Mouse (Mus musculus) midbrain, embryonic 16.5 days (tissue): ENCODE measurements at regions not wholly inside any gene's neighbourhood (a gene's known extent, or its start where the extent isn't known, plus 50 kb on each side); places are given as distances from the start of the nearest gene placed in this dataset.

ENCODE experiments used
- ATAC-seq: fragments of 200-750 bp; cut with Nextera tagmentation; 2 replicates; pipeline ENCODE4 v1.8.0; 2017; ENCODE audit warnings: moderate TSS enrichment
- H3K27ac ChIP-seq: fragments of 300-500 bp; sonication (generic); 2 replicates; pipeline ENCODE4 v1.5.1; 2014; ENCODE audit warnings: mild to moderate bottlenecking, low read length, mixed read lengths
- H3K27me3 ChIP-seq: fragments of 300-500 bp; sonication (generic); 2 replicates; pipeline ENCODE4 v1.6.1; 2014; ENCODE audit warnings: low read depth, low read length, mixed read lengths; ENCODE audit not compliant: control insufficient read depth, insufficient read depth
- H3K36me3 ChIP-seq: fragments of 300-500 bp; sonication (generic); 2 replicates; pipeline ENCODE4 v1.6.1; 2014; ENCODE audit warnings: mild to moderate bottlenecking, low read length, moderate library complexity, mixed read lengths; ENCODE audit not compliant: control insufficient read depth, insufficient read depth
- H3K4me1 ChIP-seq: fragments of 300-500 bp; sonication (generic); 2 replicates; pipeline ENCODE4 v1.6.1; 2014; ENCODE audit warnings: mild to moderate bottlenecking, low read length, mixed read lengths; ENCODE audit not compliant: control insufficient read depth, insufficient read depth
- H3K4me2 ChIP-seq: fragments of 300-500 bp; sonication (generic); 2 replicates; pipeline ENCODE4 v1.6.1; 2014; ENCODE audit warnings: mild to moderate bottlenecking, low read length, mixed read lengths
- H3K4me3 ChIP-seq: fragments of 300-500 bp; sonication (generic); 2 replicates; pipeline ENCODE4 v1.5.1; 2014; ENCODE audit warnings: low read depth, mild to moderate bottlenecking, low read length, moderate library complexity, mixed read lengths
- H3K9ac ChIP-seq: fragments of 300-500 bp; sonication (generic); 2 replicates; pipeline ENCODE4 v1.6.1; 2014; ENCODE audit warnings: low read depth, low read length, mixed read lengths
- H3K9me3 ChIP-seq: fragments of 300-500 bp; sonication (generic); replicated peaks from 2 replicates; pipeline ENCODE4 v1.6.1; 2014; ENCODE audit warnings: mild to moderate bottlenecking, low read length, mixed read lengths; ENCODE audit not compliant: control insufficient read depth, poor library complexity, severe bottlenecking
- WGBS: fragments of 180-500 bp; shearing (Covaris S2); extraction: QIAGEN DNeasy Blood & Tissue Kit; methylation state at CpG from one replicate; pipeline ENCODE4 v1.1.7; 2014; 5-methylcytosine and 5-hydroxymethylcytosine counted together

DNA sequence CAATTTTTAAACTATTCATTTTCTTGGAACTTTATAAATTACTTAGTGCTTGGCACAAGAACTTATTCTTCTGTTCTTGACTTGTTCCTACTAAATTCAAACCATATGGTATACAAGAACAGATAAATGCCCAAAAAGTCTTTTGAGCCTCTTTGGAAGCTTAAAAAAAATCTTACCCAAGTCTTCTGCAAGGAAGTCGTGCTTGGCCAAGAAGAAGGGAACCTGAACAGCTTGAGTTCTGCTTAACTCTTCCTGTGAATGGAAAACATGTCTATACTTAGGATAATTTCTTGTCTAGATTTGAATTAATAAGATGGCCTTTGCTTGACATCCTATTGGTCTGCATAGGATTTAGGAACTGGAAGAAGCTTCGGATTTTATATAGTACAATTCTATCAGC lies 2020.0 kb upstream of the Lrrc6 start:
- no peak for ATAC-seq
- Histone ChIP-seq H3K27me3 (no peaks in the 10 kb centered on the region), H3K9ac (no peak overlapping the region), H3K4me3 (no peak overlapping the region), H3K4me1 (no peaks in the 10 kb centered on the region), H3K27ac (no peak overlapping the region), H3K9me3 (no peaks in the 10 kb centered on the region), H3K4me2 (no peak overlapping the region), H3K36me3 (no peaks in the 10 kb centered on the region)
- 85% methylated on average over 2 of the region's 2 CpGs for WGBS

DNA sequence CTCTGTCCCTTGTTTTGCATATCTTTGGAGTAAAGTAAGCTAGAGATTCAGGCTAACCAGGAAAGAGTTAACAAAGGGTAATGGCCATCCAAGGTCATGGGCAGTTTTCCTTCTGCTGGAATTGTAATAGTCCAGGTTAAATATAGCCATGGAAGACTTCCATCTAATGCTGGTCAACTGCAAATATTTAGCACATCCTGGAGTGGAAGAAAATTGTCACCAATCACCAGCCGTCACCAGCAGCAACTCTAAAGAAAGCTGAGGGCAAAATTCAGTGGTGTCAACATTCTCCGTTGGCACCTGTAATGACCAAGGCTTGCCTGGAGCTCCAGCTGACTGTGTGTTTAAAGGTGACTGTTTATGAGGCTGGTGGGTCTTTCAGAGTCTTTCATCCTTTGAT lies 2011.7 kb upstream of the Lrrc6 start:
- Histone ChIP-seq H3K4me2 (no peak overlapping the region), H3K9ac (no peak overlapping the region), H3K9me3 (no peaks in the 10 kb centered on the region), H3K36me3 (no peaks in the 10 kb centered on the region), H3K4me1 (no peaks in the 10 kb centered on the region), H3K4me3 (no peak overlapping the region), H3K27me3 (no peaks in the 10 kb centered on the region), H3K27ac (no peak overlapping the region)
- no peak for ATAC-seq
- 89% methylated on average over 2 of the region's 2 CpGs for WGBS

DNA sequence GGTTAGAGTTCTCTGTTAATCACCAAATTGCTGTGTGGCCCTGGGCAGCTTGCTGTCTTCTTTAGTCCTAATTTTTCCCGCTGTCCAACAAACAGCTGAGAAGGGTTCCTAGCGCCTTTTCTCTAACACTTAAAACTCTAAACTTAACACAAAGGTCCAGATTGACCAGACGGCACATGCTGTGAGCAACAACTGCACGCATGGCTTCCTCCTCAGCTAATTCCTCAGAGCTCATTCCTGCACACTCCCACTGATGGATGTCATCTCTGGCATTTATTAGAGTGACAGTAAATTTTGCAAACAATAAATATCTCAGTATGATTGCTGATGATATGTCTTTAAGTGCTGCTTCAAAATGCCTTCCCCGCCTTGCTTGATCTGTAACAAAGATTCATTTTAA lies 2007.5 kb upstream of the Lrrc6 start:
- Histone ChIP-seq H3K27me3 (no peaks in the 10 kb centered on the region), H3K9ac (no peak overlapping the region), H3K4me2 (no peak overlapping the region), H3K36me3 (no peaks in the 10 kb centered on the region), H3K4me1 (0 out of 2 replicates have a peak, but pooled peaks cover under 1% of the 10 kb centered on the region), H3K27ac (no peak overlapping the region), H3K4me3 (no peak overlapping the region), H3K9me3 (no peaks in the 10 kb centered on the region)
- ATAC-seq: no peak
- 75% methylated on average over 5 of the region's 5 CpGs for WGBS

DNA sequence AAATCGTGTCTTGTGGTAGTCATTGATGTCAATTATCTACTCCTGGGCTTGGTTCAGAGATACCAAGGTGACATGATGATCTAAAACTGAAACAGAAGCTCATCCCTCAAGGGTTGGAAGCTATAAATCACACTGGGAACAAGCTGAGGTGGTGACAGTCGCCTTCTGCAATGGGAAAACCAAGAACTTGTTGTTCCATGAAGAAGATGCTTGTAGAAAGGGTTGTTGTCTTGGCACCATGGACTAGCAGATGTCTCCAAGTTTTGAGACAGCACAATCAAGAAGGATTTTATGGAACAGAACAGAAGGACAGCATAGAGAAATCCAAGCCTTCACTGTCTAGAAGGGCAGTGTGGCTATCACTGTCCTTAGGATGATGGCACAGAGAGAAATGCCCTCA lies 2005.4 kb upstream of the Lrrc6 start:
- H3K27ac ChIP-seq: no peak overlapping the region
- no peaks in the 10 kb centered on the region for H3K36me3 ChIP-seq
- H3K9ac ChIP-seq: no peak overlapping the region
- H3K9me3 ChIP-seq: no peaks in the 10 kb centered on the region
- H3K27me3 ChIP-seq: no peaks in the 10 kb centered on the region
- no peak overlapping the region for H3K4me3 ChIP-seq
- 83% methylated on average over 2 of the region's 2 CpGs for WGBS
- no peak overlapping the region for H3K4me2 ChIP-seq
- no peak for ATAC-seq
- H3K4me1 ChIP-seq: peaks cover 10% of the 10 kb centered on the region; the same call in 1 of the 2 replicates

DNA sequence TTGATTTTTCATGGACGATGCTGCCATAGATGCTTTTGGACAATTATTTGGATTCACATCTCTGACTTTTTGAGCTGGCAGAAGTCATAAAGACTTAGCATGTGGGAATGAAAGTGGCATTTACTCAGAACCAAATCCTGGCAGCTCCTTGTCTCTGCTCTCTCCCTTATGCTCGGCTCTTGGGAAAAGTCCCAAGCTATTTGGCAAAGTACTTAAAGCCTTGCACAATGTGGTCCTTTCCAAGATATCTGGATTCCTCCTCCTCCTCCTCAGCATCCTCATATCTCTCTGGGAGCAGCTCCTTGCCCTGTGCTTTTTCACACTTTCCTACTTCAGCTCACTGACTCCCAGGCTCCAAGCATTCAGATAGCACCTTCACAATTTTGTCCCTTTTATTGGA lies 1995.7 kb upstream of the Lrrc6 start:
- Histone ChIP-seq H3K27me3 (no peaks in the 10 kb centered on the region), H3K4me3 (no peak overlapping the region), H3K36me3 (no peaks in the 10 kb centered on the region), H3K4me1 (no peaks in the 10 kb centered on the region), H3K27ac (no peak overlapping the region), H3K9ac (no peak overlapping the region), H3K4me2 (no peak overlapping the region), H3K9me3 (no peaks in the 10 kb centered on the region)
- 76% methylated on average over 2 of the region's 2 CpGs for WGBS
- no peak for ATAC-seq

DNA sequence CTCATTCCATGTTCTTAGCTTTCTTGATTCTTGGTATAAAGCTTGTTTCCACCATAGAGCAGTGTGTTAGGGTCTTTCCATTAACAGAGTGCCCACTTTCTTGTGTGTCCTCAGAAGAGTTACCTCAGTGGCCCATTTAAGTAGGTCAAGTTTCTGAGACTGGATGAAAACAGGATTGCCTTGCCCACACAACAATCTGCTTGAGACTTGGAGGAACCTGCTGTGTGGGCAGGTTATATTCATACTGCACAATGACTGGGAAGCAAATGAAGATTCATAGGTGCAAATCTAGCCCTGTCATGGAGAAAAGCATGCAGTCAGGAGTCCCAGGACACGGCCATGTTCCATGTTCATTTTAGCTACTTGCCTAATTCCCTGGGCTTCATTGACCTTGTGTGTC lies 1984.1 kb upstream of the Lrrc6 start:
- H3K27me3 ChIP-seq: no peaks in the 10 kb centered on the region
- H3K27ac ChIP-seq: no peak overlapping the region
- H3K36me3 ChIP-seq: no peaks in the 10 kb centered on the region
- H3K4me1 ChIP-seq: no peaks in the 10 kb centered on the region
- no peak for ATAC-seq
- H3K4me2 ChIP-seq: no peak overlapping the region
- no peak overlapping the region for H3K4me3 ChIP-seq
- H3K9me3 ChIP-seq: no peaks in the 10 kb centered on the region
- no peak overlapping the region for H3K9ac ChIP-seq
- WGBS: 91% methylated on average over 1 of the region's 1 CpGs

DNA sequence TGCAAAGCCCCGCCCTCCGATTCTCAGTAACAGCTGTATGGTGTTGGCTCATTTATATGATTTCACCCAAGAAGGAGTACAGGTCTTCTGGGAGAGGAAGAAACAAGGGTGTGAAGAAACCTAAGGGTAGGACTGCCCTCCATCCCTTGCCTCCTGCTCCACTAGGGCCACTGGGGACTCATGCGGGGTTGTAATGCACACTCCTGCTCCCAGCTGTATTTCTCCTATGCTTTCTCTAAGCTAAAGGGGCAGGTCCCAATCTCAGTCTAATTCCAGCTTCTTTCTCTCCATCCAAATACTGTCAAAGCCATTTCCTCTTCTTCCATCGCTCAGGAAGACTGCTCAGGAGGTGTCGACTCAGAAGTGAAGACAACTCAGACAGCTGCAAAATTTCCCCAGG lies 1977.0 kb upstream of the Lrrc6 start:
- no peaks in the 10 kb centered on the region for H3K27me3 ChIP-seq

DNA sequence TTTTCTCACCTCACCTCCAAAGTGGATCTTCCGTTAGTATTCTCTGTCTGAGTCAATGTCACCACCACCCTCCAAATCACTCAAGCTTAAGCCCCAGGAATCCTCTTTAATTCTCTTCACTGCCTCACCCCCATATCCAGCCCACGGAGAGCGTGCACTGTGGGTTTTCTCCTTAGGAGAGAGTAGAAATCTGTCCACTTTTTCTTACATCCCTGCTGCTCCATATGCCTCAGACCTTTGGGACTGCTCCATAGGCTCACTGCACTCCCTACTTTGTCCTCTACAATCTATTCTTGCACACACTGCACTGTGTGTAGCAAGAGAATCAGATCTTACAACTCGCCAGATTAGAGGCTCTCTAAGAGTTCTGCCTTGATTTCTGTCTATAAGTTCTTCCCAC lies 1971.2 kb upstream of the Lrrc6 start:
- no peak overlapping the region for H3K4me2 ChIP-seq
- ATAC-seq: no peak
- no peaks in the 10 kb centered on the region for H3K27me3 ChIP-seq
- 88% methylated on average over 4 of the region's 4 CpGs for WGBS
- no peaks in the 10 kb centered on the region for H3K4me1 ChIP-seq
- no peaks in the 10 kb centered on the region for H3K36me3 ChIP-seq
- H3K9ac ChIP-seq: no peak overlapping the region
- no peaks in the 10 kb centered on the region for H3K9me3 ChIP-seq
- no peak overlapping the region for H3K4me3 ChIP-seq
- H3K27ac ChIP-seq: no peak overlapping the region

More for the DNA sequence above, 1977.0 kb upstream of the Lrrc6 start:
- Histone ChIP-seq H3K4me1 (no peaks in the 10 kb centered on the region), H3K4me2 (no peak overlapping the region), H3K27ac (no peak overlapping the region), H3K9me3 (no peaks in the 10 kb centered on the region), H3K36me3 (no peaks in the 10 kb centered on the region), H3K4me3 (no peak overlapping the region), H3K9ac (no peak overlapping the region)
- no peak for ATAC-seq
- 86% methylated on average over 5 of the region's 5 CpGs for WGBS

DNA sequence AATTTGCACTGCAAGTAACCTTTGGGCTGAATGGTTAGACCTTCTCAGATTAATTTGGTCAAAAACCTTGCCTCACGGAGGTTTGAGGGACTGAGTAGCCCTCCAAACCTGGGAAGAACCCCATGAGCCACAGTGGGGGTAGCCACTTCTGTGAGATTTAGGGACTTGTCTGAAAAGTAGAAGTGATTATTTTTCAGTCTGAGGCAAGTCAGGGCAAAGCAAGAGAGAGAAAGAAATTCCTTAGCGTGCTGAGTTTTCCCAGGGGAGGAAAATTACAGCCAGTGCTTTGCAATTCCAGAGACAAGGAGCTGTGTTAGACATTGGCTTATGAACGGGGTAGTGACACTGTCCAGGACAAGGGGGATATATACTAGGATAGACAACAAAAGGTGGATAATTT lies 1962.1 kb upstream of the Lrrc6 start:
- Histone ChIP-seq H3K4me1 (no peaks in the 10 kb centered on the region), H3K27me3 (no peaks in the 10 kb centered on the region), H3K36me3 (no peaks in the 10 kb centered on the region), H3K4me3 (no peak overlapping the region), H3K9ac (no peak overlapping the region), H3K4me2 (no peak overlapping the region), H3K27ac (no peak overlapping the region), H3K9me3 (no peaks in the 10 kb centered on the region)
- WGBS: 58% methylated on average over 3 of the region's 3 CpGs
- no peak for ATAC-seq

DNA sequence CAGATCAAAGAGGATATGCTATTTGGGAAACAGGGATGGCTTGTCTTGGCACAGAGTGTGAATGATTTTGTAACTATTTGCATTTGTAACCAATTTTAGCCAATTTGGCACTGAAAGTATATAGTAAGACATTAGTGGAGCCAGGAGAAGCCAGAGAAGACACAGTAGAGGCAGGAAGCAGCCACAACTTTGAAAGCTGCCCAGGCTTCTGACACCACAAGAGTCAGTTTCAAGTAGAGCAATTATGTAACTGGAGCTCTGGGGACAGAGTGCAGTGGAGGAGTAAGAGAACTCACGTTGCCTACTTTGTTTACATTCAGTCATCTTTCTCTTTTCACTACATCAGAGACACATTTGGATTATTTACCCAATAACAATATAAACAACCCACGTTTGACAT lies 1956.5 kb upstream of the Lrrc6 start:
- H3K9ac ChIP-seq: no peak overlapping the region
- no peak overlapping the region for H3K4me3 ChIP-seq
- H3K36me3 ChIP-seq: no peaks in the 10 kb centered on the region
- H3K4me1 ChIP-seq: no peaks in the 10 kb centered on the region
- WGBS: 67% methylated on average over 2 of the region's 2 CpGs
- ATAC-seq: no peak
- no peaks in the 10 kb centered on the region for H3K27me3 ChIP-seq
- no peak overlapping the region for H3K27ac ChIP-seq
- no peaks in the 10 kb centered on the region for H3K9me3 ChIP-seq
- no peak overlapping the region for H3K4me2 ChIP-seq
